Mouse (Mus musculus) lung, adult 2 months (tissue): ENCODE data around the gene Trp53.

Experiments used
- CTCF ChIP-seq: fragments of 200-500 bp; IDR thresholded peaks from 2 replicates; pipeline ENCODE4 v1.5.1; 2011; ENCODE audit warnings: mild to moderate bottlenecking, low read length, control low read depth; ENCODE audit not compliant: insufficient read depth
- POLR2A ChIP-seq: fragments of 200-500 bp; IDR thresholded peaks from 2 replicates; pipeline ENCODE4 v1.6.1; 2011; ENCODE audit warnings: low read depth, mild to moderate bottlenecking, control low read depth, low read length, borderline replicate concordance; ENCODE audit errors: extremely low read depth

DNA sequence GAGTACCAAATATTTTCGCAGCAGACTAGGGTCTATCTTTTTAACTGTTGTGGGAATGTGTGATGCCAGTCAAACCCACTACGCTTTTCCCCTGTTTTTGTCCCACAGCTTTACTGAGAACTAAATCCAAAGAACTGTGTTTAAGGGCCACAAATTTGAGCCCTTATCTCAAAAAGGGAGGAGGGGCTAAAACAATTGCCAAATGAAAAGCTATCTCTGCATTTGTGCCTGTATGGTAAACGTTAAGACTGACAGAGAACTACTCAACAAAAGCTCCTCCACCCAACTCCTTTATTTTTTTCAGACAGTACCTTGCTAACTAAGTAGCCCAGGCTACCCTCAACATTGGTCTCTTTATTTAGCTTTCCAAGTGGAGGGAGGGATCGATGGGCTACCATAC is 12.6 kb downstream of the Trp53 start:
- TF ChIP-seq CTCF (no peak), POLR2A (no peak)
